Mouse (Mus musculus): ENCODE data around the gene Armc2.

Gene Armc2

DNA sequence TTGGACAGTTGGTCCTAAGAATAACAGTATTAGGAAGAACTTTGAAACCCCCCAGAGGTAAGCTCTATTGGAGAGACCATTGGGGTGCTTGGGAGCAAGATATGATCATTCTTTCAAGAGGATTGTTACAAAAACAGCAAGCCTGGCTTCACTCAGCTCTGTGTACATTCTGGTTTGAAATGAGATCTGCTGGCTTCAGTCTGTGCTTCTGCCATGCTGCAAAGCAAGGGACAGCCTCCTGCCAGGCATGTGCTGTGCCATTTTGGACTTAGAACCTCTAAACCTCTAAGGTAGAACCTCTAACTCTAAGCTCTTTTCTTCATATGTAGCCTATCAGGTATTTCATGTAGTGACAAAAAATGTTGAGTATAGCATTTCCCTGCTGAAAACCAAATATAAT, 142.6 kb downstream of the Armc2 start:
- in situ Hi-C loops (cut with MboI, MseI): loop anchor here (5.0 kb wide), 1 partner anchor 48 kb away; no protein-coding TSS in a partner anchor

DNA sequence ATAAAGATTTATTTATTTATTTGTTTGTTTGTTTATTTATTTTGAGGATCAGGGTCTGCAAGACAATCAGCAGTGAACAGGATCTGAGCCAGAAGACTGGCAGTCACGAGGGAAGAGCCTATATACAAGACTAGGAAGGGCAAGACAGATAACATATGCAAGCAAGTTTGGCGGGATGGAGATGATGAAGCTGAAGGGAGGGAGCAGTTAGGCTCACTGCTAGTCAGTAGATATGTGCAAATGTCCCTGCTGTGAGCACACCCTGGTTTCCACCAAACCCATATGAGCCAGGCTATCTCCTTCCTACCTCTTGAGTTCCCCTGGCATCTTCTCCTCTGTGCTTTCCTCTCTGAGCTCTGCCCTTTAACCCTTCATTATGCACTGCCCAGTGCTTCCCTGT, 146.7 kb downstream of the Armc2 start:
- in situ Hi-C loops (cut with MboI, MseI): no loop called here

DNA sequence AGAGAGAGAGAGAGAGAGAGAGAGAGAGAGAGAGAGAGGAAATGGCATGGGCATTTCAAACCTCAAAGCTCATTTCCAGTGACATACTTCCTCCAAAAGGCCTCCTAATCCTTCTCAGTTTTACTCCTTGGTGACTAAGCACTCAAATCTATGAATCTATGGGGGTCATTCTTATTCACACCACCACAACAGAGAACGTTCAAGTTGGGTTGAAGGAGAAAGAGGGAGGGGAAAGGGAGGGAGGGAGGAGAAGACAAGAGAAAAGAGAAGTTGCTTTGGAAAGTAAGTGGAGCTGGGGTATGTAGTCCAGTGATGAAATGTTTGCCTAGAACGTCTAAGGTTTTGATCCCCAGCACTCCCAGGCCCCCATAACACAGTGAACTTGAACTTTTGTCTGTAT, 148.1 kb downstream of the Armc2 start:
- in situ Hi-C loops (cut with MboI, MseI): no loop called here

DNA sequence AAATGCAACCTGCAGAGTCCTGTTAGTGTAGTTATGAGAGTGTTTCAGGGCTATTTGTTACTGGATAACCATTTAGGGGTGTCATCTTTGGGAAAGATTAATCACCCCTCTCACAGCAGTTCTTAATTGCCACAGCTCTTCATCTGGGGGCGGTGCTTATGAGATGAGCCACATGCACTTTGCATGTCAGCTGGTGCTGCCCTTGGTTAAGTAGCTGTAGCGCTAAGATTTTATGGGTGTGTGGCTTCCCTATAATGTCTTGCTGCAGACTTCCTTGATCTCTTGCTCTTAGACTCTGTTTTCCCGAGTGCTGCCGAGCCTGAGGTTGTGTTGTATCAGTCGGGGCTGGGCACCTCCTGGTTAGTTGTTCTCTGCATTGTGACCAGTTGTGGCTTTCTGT, 150.3 kb downstream of the Armc2 start:
- in situ Hi-C loops (cut with MboI, MseI): no loop called here

DNA sequence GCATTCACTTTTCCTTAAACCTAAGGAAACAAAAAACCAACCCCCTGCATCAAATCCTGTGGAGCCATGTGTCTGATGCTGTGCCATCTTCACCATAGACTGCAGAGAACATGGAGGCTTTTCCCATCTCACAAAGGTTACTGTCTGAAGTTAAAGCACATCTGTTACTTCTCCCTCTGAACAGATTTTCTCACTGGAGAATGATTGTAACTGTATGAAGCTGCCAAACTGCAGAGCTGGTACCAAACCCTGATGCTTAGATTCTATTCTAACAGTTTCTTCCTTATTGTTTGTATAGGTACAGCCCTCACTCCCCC, 151.4 kb downstream of the Armc2 start:
- in situ Hi-C loops (cut with MboI, MseI): no loop called here

DNA sequence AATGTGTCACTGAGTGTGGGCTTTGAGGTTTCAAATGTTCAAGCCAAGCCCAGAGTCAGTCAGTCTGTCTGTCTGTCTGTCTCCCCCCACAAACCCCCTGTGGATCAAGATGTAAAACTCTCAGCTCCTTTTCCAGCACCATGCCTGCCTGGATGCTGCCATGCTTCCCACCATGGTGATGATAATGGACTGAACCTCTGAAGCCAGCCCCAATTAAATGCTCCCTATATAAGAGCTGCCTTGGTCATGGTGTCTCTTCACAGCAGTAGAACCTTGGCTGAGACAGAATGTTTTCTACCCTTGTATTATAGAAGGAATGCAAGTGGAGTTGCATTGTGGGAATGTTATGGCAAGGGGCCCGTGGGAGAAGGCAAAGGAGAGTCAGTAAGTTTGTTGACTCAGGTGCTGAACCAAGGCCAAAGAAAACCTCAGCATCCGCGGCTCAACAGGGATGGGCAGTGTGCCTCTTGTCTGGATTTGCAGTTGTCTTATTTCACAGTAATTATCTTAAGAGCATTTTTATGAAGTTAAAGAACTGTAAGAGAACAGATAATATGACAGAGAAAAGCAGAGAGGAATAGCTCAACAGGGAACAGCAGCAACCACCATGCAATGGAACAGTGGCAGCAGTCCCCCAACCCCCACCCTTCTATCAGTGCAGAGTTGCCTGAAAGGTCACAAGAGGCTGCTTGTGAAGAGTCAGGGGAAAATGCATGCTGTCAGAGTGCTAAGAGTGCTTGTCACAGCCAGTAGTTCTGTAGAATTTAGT, 152.0 kb downstream of the Armc2 start:
- in situ Hi-C loops (cut with MboI, MseI): no loop called here

Measured in regulatory T cell (primary cell).